22 mouse cellular contexts compared by ENCODE assay signal in genomic region chr9:62246380-62246942, GRCm38 (mm10). TPM values are rescaled to one million over a fixed set of nuclear protein-coding genes. Genes with fewer than 3 reads are reported as not detected.
DNase-seq lines count a peak whose midpoint lies in the region; ATAC-seq and TF ChIP-seq lines count a peak whose summit lies in the region.
"Had no signal": no experiment of that assay in that cellular context is flagged by ENCODE, and none has a peak within 500 bp of the region (broad histone marks: within the 10 kb centered on the region; RNA-seq: fewer than 3 reads in every experiment).

No protein-coding gene starts in this region.

- ATAC-seq in heart, embryonic 12.5 days (ENCODE audit: insufficient number of reproducible peaks, low FRiP score): no peak
- peak; percentile 49; the same call in 1 of the 2 replicates for ATAC-seq in lung, embryonic 15.5 days (ENCODE audit: borderline replicate concordance, extremely low read depth, low FRiP score, low TSS enrichment)
- ATAC-seq in intestine, embryonic 14.5 days (replicated peaks; ENCODE audit: low FRiP score, low TSS enrichment, low read depth): no peak
- ATAC-seq: forebrain, embryonic 15.5 days; liver, embryonic 12.5 days had no signal

- no peak overlapping the region for H3K4me2 ChIP-seq in heart, embryonic 12.5 days
- H3K4me2 ChIP-seq in lung, embryonic 15.5 days: no peak overlapping the region; the same call in 1 of the 2 replicates
- H3K4me2 ChIP-seq in intestine, embryonic 14.5 days (ENCODE audit: low read length): peak overlapping the region; percentile 31
- H3K4me2 ChIP-seq: forebrain, embryonic 15.5 days; liver, embryonic 12.5 days; neural tube, embryonic 12.5 days had no signal

- peaks cover 10% of the 10 kb centered on the region for H3K4me1 ChIP-seq in heart, adult 2 months (ENCODE audit: control insufficient read depth, insufficient read depth, low read length)
- H3K4me1 ChIP-seq in heart, embryonic 12.5 days (replicated peaks): peaks cover 9% of the 10 kb centered on the region
- H3K4me1 ChIP-seq in lung, embryonic 15.5 days: peaks cover 11% of the 10 kb centered on the region; the same call in 1 of the 2 replicates
- H3K4me1 ChIP-seq in intestine, embryonic 14.5 days (replicated peaks; ENCODE audit: control insufficient read depth, insufficient read depth, low read length): peaks cover 21% of the 10 kb centered on the region
- H3K4me1 ChIP-seq in olfactory bulb, adult 2 months (ENCODE audit: control insufficient read depth, insufficient read depth, low read length): peaks cover 7% of the 10 kb centered on the region
- H3K4me1 ChIP-seq: liver, embryonic 12.5 days; neural tube, embryonic 12.5 days had no signal

- DNase-seq in heart, adult 2 months: no peak
- DNase-seq in lung, postnatal 36 days: no peak
- DNase-seq in intestine, embryonic 14.5 days (ENCODE audit: low spot score): no peak
- no peak for DNase-seq in left cerebral cortex, postnatal 25 days (ENCODE audit: low spot score in 2 of 2)
- DNase-seq: adrenal gland, adult 2 months; cerebellum, postnatal 36 days; layer of hippocampus, postnatal 36 days; lung, postnatal 14 days; thymus, postnatal 36 days had no signal

- no peak overlapping the region for H3K9ac ChIP-seq in heart, adult 2 months (ENCODE audit: low read depth, low read length)
- H3K9ac ChIP-seq in heart, embryonic 12.5 days: no peak overlapping the region
- no peak overlapping the region for H3K9ac ChIP-seq in lung, embryonic 15.5 days
- no peak overlapping the region for H3K9ac ChIP-seq in intestine, embryonic 14.5 days (ENCODE audit: low read length)
- H3K9ac ChIP-seq: forebrain, embryonic 15.5 days; liver, embryonic 12.5 days; neural tube, embryonic 12.5 days had no signal

- H3K36me3 ChIP-seq in heart, adult 2 months (ENCODE audit: control insufficient read depth, insufficient read depth, low read length): no peaks in the 10 kb centered on the region
- no peaks in the 10 kb centered on the region for H3K36me3 ChIP-seq in heart, embryonic 12.5 days
- H3K36me3 ChIP-seq in lung, embryonic 15.5 days: no peaks in the 10 kb centered on the region
- H3K36me3 ChIP-seq in intestine, embryonic 14.5 days (ENCODE audit: control insufficient read depth, insufficient read depth, low read length): no peaks in the 10 kb centered on the region
- H3K36me3 ChIP-seq: embryonic facial prominence, embryonic 10.5 days; forebrain, embryonic 15.5 days; liver, embryonic 12.5 days; neural tube, embryonic 12.5 days had no signal

- peak overlapping the region; percentile 60 for H3K27ac ChIP-seq in heart, adult 2 months
- H3K27ac ChIP-seq in heart, embryonic 12.5 days (ENCODE audit: poor library complexity, severe bottlenecking): no peak overlapping the region
- no peak overlapping the region for H3K27ac ChIP-seq in lung, embryonic 15.5 days
- 0 out of 2 replicates have a peak overlapping the region, but pooled peaks have one; percentile 22 for H3K27ac ChIP-seq in intestine, embryonic 14.5 days (ENCODE audit: low read depth)
- 0 out of 2 replicates have a peak overlapping the region, but pooled peaks have one; percentile 23 for H3K27ac ChIP-seq in olfactory bulb, adult 2 months (ENCODE audit: insufficient read depth, low read depth, low read length)
- H3K27ac ChIP-seq: embryonic facial prominence, embryonic 10.5 days; forebrain, embryonic 15.5 days; liver, embryonic 12.5 days; neural tube, embryonic 12.5 days had no signal

- H3K27me3 ChIP-seq in heart, adult 2 months (ENCODE audit: control insufficient read depth, insufficient read depth, low read length): no peaks in the 10 kb centered on the region
- H3K27me3 ChIP-seq in heart, embryonic 12.5 days (replicated peaks): no peaks in the 10 kb centered on the region; the same call in 1 of the 2 replicates
- H3K27me3 ChIP-seq in lung, embryonic 15.5 days: 0 out of 2 replicates have a peak, but pooled peaks cover 3% of the 10 kb centered on the region
- H3K27me3 ChIP-seq in intestine, embryonic 14.5 days (replicated peaks; ENCODE audit: control insufficient read depth, insufficient read depth, low read length): no peaks in the 10 kb centered on the region
- H3K27me3 ChIP-seq: forebrain, embryonic 15.5 days; neural tube, embryonic 12.5 days had no signal

- no peak for TF ChIP-seq CTCF in heart, adult 2 months (IDR thresholded peaks at IDR 0.05)
- TF ChIP-seq CTCF in olfactory bulb, adult 2 months (IDR thresholded peaks at IDR 0.05; ENCODE audit: insufficient read depth, low read depth, low read length): no peak

- no peak for TF ChIP-seq POLR2A in heart, adult 2 months (IDR thresholded peaks at IDR 0.05; ENCODE audit: insufficient read depth, low read depth, low read length)
- no peak for TF ChIP-seq POLR2A in olfactory bulb, adult 2 months (IDR thresholded peaks at IDR 0.05; ENCODE audit: insufficient read depth, low read depth, low read length)

- H3K9me3 ChIP-seq in heart, embryonic 12.5 days (replicated peaks): 0 out of 2 replicates have a peak, but pooled peaks cover 5% of the 10 kb centered on the region
- no peaks in the 10 kb centered on the region for H3K9me3 ChIP-seq in lung, embryonic 15.5 days
- H3K9me3 ChIP-seq in intestine, embryonic 14.5 days (ENCODE audit: control insufficient read depth, low read length): no peaks in the 10 kb centered on the region
- H3K9me3 ChIP-seq: forebrain, embryonic 15.5 days; liver, embryonic 12.5 days; neural tube, embryonic 12.5 days had no signal

- no peaks in the 10 kb centered on the region for H3K79me2 ChIP-seq in heart, adult 2 months (replicated peaks; ENCODE audit: control insufficient read depth, insufficient read depth, low read length)

- intact Hi-C loops in heart, adult 2 months (cut with DNase I): no loop called here
- intact Hi-C loops in left cerebral cortex, postnatal 25 days (cut with DNase I): no loop called here

- TF ChIP-seq EP300 in heart, adult 2 months (IDR thresholded peaks at IDR 0.05; ENCODE audit: insufficient read depth, low read depth, low read length): no peak

- no peak overlapping the region for H3K4me3 ChIP-seq in heart, adult 2 months
- no peak overlapping the region for H3K4me3 ChIP-seq in heart, embryonic 12.5 days
- H3K4me3 ChIP-seq in lung, embryonic 15.5 days: no peak overlapping the region
- no peak overlapping the region for H3K4me3 ChIP-seq in intestine, embryonic 14.5 days (ENCODE audit: low read depth, low read length)
- H3K4me3 ChIP-seq in olfactory bulb, adult 2 months (ENCODE audit: insufficient read depth, low read depth, low read length): no peak overlapping the region
- H3K4me3 ChIP-seq: embryonic facial prominence, embryonic 10.5 days; erythroblast, embryonic 14.5 days; forebrain, embryonic 15.5 days; liver, embryonic 12.5 days; neural tube, embryonic 12.5 days had no signal

- WGBS in heart, adult 2 months: 76% methylated on average over 4 of the region's 4 CpGs
- 79% methylated on average over 4 of the region's 4 CpGs for WGBS in heart, embryonic 12.5 days
- WGBS in lung, embryonic 15.5 days: 28% methylated on average over 4 of the region's 4 CpGs
- 25% methylated on average over 4 of the region's 4 CpGs for WGBS in intestine, embryonic 14.5 days
- WGBS in olfactory bulb, adult 2 months: 38% methylated on average over 4 of the region's 4 CpGs

RNA-seq across cellular contexts. Expression of gene Spesp1, which starts 35.5 kb away (rescaled TPM):
- not detected for total RNA-seq in heart, adult 2 months (2021)
- 0.06 and 0.09 TPM in 2 replicates for polyA plus RNA-seq in heart, adult 2 months (2012; rRNA removed)
- not detected in 2 replicates for polyA plus RNA-seq in heart, embryonic 12.5 days (2016; fragmentation: Nextera tagmentation; extraction: Ambion mirVana)
- polyA plus RNA-seq in lung, embryonic 15.5 days (2015; fragmentation: Nextera tagmentation; extraction: Ambion mirVana): not detected in 2 replicates
- polyA plus RNA-seq in intestine, embryonic 14.5 days (2014; fragmentation: Nextera tagmentation; extraction: Ambion mirVana): not detected in 2 replicates
- not detected in 2 replicates for polyA plus RNA-seq in olfactory bulb, adult 2 months (2012; ENCODE audit: insufficient read depth, insufficient read length, low replicate concordance, missing spikeins)
- total RNA-seq in left cerebral cortex, postnatal 25 days (2021): not detected
- total RNA-seq: adrenal gland, adult 2 months; CH12.LX; granulocyte monocyte progenitor cell, adult 5-6 weeks had no signal
- polyA plus RNA-seq: adrenal gland, adult 2 months; embryonic facial prominence, embryonic 10.5 days; erythroblast, embryonic 14.5 days; forebrain, embryonic 15.5 days; heart, embryonic 16.5 days; kidney, embryonic 14.5 days; large intestine, adult 2 months; liver, embryonic 12.5 days; neural tube, embryonic 12.5 days had no signal

Comparison
In these comparisons a context has a peak if more than half of its experiments do, and no peak if none do; other contexts are left out.
1. H3K27ac ChIP-seq: peak in heart, adult 2 months (single experiment), intestine, embryonic 14.5 days (single experiment) and olfactory bulb, adult 2 months (single experiment); none in heart, embryonic 12.5 days (single experiment) and lung, embryonic 15.5 days (single experiment).